Mouse (Mus musculus) erythroblast, embryonic 14.5 days (primary cell): Measurements from ENCODE around the gene Pced1b. TPM values are rescaled to one million over a fixed set of nuclear protein-coding genes. Genes with fewer than 3 reads are reported as not detected.

Source experiments
- H3K27me3 ChIP-seq: 2 replicates; pipeline ENCODE4 v1.6.1; 2012; ENCODE audit warnings: inconsistent platforms; ENCODE audit not compliant: control insufficient read depth
- H3K36me3 ChIP-seq: 2 replicates; pipeline ENCODE4 v1.6.1; 2012; ENCODE audit warnings: mild to moderate bottlenecking, inconsistent platforms; ENCODE audit not compliant: control insufficient read depth
- H3K4me1 ChIP-seq: 2 replicates; pipeline ENCODE4 v1.6.1; 2012; ENCODE audit warnings: inconsistent platforms; ENCODE audit not compliant: control insufficient read depth
- H3K4me3 ChIP-seq: replicated peaks from 2 replicates; pipeline ENCODE3; 2012; ENCODE audit warnings: moderate library complexity, mild to moderate bottlenecking, inconsistent platforms
- H3K9me3 ChIP-seq: 2 replicates; pipeline ENCODE4 v1.6.1; 2012; ENCODE audit warnings: low read length, inconsistent platforms, mixed read lengths; ENCODE audit not compliant: control insufficient read depth
- GATA1 ChIP-seq: IDR thresholded peaks from 2 replicates; pipeline ENCODE4 v1.6.1; 2012; ENCODE audit warnings: low read length, inconsistent platforms, mixed read lengths
- TAL1 ChIP-seq: IDR thresholded peaks from 3 replicates; pipeline ENCODE4 v1.6.1; 2012; ENCODE audit warnings: low read length, inconsistent platforms, mixed read lengths
- polyA plus RNA-seq: library from polyadenylated mRNA; stranded (reverse); fragments of >175 nt; gene quantifications from 2 replicates; pipeline ENCODE4 v1.2.3, GENCODE M21; 2012

Pced1b gene
- polyA plus RNA-seq, 1 experiment = 1.2 TPM

- H3K36me3 ChIP-seq = peaks cover 12% of the 10 kb centered on the region
- H3K4me3 ChIP-seq = peak overlapping the region; percentile 65
- TF ChIP-seq GATA1 (no peak), TAL1 (no peak)
- H3K27me3 ChIP-seq = no peaks in the 10 kb centered on the region; the same call in 1 of the 2 replicates
- peaks cover 80% of the 10 kb centered on the region for H3K4me1 ChIP-seq
- peaks cover 16% of the 10 kb centered on the region for H3K9me3 ChIP-seq
Measured at GRCm38 (mm10) chr15:97342336-97342735, 95.4 kb downstream of the Pced1b start.

GRCm38 (mm10) chr15:97342945-97343344 lies 96.0 kb downstream of the Pced1b start:
- Histone ChIP-seq H3K4me1 (peaks cover 74% of the 10 kb centered on the region), H3K4me3 (peak overlapping the region; percentile 65), H3K9me3 (peaks cover 16% of the 10 kb centered on the region), H3K27me3 (no peaks in the 10 kb centered on the region; the same call in 1 of the 2 replicates), H3K36me3 (peaks cover 12% of the 10 kb centered on the region)
- no peak for TF ChIP-seq GATA1
- TF ChIP-seq TAL1 = peak; percentile 39; the same call in 1 of the 3 replicates

- Histone ChIP-seq H3K27me3 (peaks cover 1% of the 10 kb centered on the region), H3K36me3 (peaks cover 12% of the 10 kb centered on the region), H3K9me3 (peaks cover 16% of the 10 kb centered on the region), H3K4me3 (no peak overlapping the region), H3K4me1 (peaks cover 64% of the 10 kb centered on the region)
- TF ChIP-seq TAL1 (no peak), GATA1 (no peak)
Measured at GRCm38 (mm10) chr15:97343921-97344320, 97.0 kb downstream of the Pced1b start.

GRCm38 (mm10) chr15:97345110-97345509 lies 98.2 kb downstream of the Pced1b start:
- no peak for TF ChIP-seq TAL1
- TF ChIP-seq GATA1 = peak; percentile 19; the same call in 1 of the 2 replicates
- peaks cover 8% of the 10 kb centered on the region for H3K36me3 ChIP-seq
- no peak overlapping the region for H3K4me3 ChIP-seq
- peaks cover 53% of the 10 kb centered on the region for H3K4me1 ChIP-seq
- peaks cover 11% of the 10 kb centered on the region for H3K9me3 ChIP-seq
- peaks cover 2% of the 10 kb centered on the region for H3K27me3 ChIP-seq

- Histone ChIP-seq H3K4me3 (no peak overlapping the region), H3K4me1 (peaks cover 58% of the 10 kb centered on the region), H3K36me3 (peaks cover 5% of the 10 kb centered on the region), H3K9me3 (peaks cover 8% of the 10 kb centered on the region), H3K27me3 (peaks cover 2% of the 10 kb centered on the region)
- TF ChIP-seq GATA1 (no peak), TAL1 (no peak)
Measured at GRCm38 (mm10) chr15:97345917-97346316, 99.0 kb downstream of the Pced1b start.

GRCm38 (mm10) chr15:97346413-97346812 lies 99.5 kb downstream of the Pced1b start:
- peaks cover 58% of the 10 kb centered on the region for H3K4me1 ChIP-seq
- H3K4me3 ChIP-seq = no peak overlapping the region
- TF ChIP-seq GATA1 = no peak
- H3K27me3 ChIP-seq = peaks cover 2% of the 10 kb centered on the region
- peaks cover 3% of the 10 kb centered on the region for H3K36me3 ChIP-seq
- H3K9me3 ChIP-seq = peaks cover 5% of the 10 kb centered on the region

GRCm38 (mm10) chr15:97346897-97347296 lies 100.0 kb downstream of the Pced1b start:
- peaks cover 56% of the 10 kb centered on the region for H3K4me1 ChIP-seq
- H3K4me3 ChIP-seq = no peak overlapping the region
- peaks cover 2% of the 10 kb centered on the region for H3K27me3 ChIP-seq
- TF ChIP-seq TAL1 (no peak), GATA1 (no peak)
- H3K9me3 ChIP-seq = peaks cover under 1% of the 10 kb centered on the region
- H3K36me3 ChIP-seq = no peaks in the 10 kb centered on the region

- TF ChIP-seq GATA1 (no peak), TAL1 (no peak)
Measured at GRCm38 (mm10) chr15:97348566-97349315, 101.8 kb downstream of the Pced1b start.

GRCm38 (mm10) chr15:97350528-97350927 lies 103.6 kb downstream of the Pced1b start:
- Histone ChIP-seq H3K4me3 (no peak overlapping the region), H3K9me3 (no peaks in the 10 kb centered on the region), H3K4me1 (peaks cover 21% of the 10 kb centered on the region), H3K27me3 (peaks cover 2% of the 10 kb centered on the region), H3K36me3 (no peaks in the 10 kb centered on the region)
- TF ChIP-seq TAL1 = no peak
- TF ChIP-seq GATA1 = no peak

More at GRCm38 (mm10) chr15:97348566-97349315, 101.8 kb downstream of the Pced1b start:
- Histone ChIP-seq H3K36me3 (no peaks in the 10 kb centered on the region), H3K4me3 (no peak overlapping the region), H3K9me3 (no peaks in the 10 kb centered on the region), H3K27me3 (peaks cover 2% of the 10 kb centered on the region), H3K4me1 (peaks cover 39% of the 10 kb centered on the region)

- Histone ChIP-seq H3K4me3 (no peak overlapping the region), H3K4me1 (peaks cover 18% of the 10 kb centered on the region), H3K27me3 (peaks cover 2% of the 10 kb centered on the region), H3K9me3 (no peaks in the 10 kb centered on the region), H3K36me3 (no peaks in the 10 kb centered on the region)
- no peak for TF ChIP-seq GATA1
- TF ChIP-seq TAL1 = no peak
Measured at GRCm38 (mm10) chr15:97351016-97351415, 104.1 kb downstream of the Pced1b start.
